Mouse (Mus musculus) cerebellum, adult 11 months (tissue): Measurements from ENCODE around the gene Rab5if.
"Not testable (repeated sequence)": the region's sequence is repeated elsewhere in the genome, so short reads cannot be mapped to it uniquely, and the experiment has no call there.

Experiments
- DNase-seq: peaks from one replicate; pipeline ENCODE4 v3.0.0; 2022

Gene Rab5if

GRCm38 (mm10) chr2:156856311-156856710 lies 6.6 kb upstream of the Rab5if start:
- no peak for DNase-seq

GRCm38 (mm10) chr2:156857385-156857791 lies 5.5 kb upstream of the Rab5if start:
- DNase-seq, result no peak

GRCm38 (mm10) chr2:156857835-156858234 lies 5.1 kb upstream of the Rab5if start, which contains the start of gene 4930518I15Rik:
4930518I15Rik (minus strand) TSS chr2:156857946.
- no peak for DNase-seq

GRCm38 (mm10) chr2:156858671-156859070 lies 4.3 kb upstream of the Rab5if start:
- DNase-seq, result no peak

- DNase-seq, result no peak
Observed at GRCm38 (mm10) chr2:156862041-156862717, 749 bp upstream of the Rab5if start.

GRCm38 (mm10) chr2:156863487-156864160 lies 696 bp downstream of the Rab5if start:
- no peak for DNase-seq

- DNase-seq, result no peak
Observed at GRCm38 (mm10) chr2:156864481-156864880, 1.6 kb downstream of the Rab5if start.

GRCm38 (mm10) chr2:156868994-156869393 lies 6.1 kb downstream of the Rab5if start:
- DNase-seq, result no peak

GRCm38 (mm10) chr2:156869554-156869953 lies 6.6 kb downstream of the Rab5if start:
- DNase-seq, result no peak

- no peak for DNase-seq
Observed at GRCm38 (mm10) chr2:156870519-156870918, 7.6 kb downstream of the Rab5if start.

GRCm38 (mm10) chr2:156873629-156874028 lies 10.7 kb downstream of the Rab5if start:
- DNase-seq, result peak; percentile 72

- peak; percentile 46 for DNase-seq
Observed at GRCm38 (mm10) chr2:156874047-156874759, 11.3 kb downstream of the Rab5if start.

- DNase-seq, result peak; percentile 94
Observed at GRCm38 (mm10) chr2:156874760-156875510, 12.0 kb downstream of the Rab5if start.

GRCm38 (mm10) chr2:156877726-156878125 lies 14.8 kb downstream of the Rab5if start:
- no peak for DNase-seq

GRCm38 (mm10) chr2:156879541-156879940 lies 16.6 kb downstream of the Rab5if start:
- DNase-seq, result no peak

GRCm38 (mm10) chr2:156882431-156883001 lies 19.6 kb downstream of the Rab5if start:
- no peak for DNase-seq

- DNase-seq, result no peak
Observed at GRCm38 (mm10) chr2:156884396-156885211, 21.7 kb downstream of the Rab5if start.

GRCm38 (mm10) chr2:156885666-156886065 lies 22.7 kb downstream of the Rab5if start:
- not testable (repeated sequence) for DNase-seq

GRCm38 (mm10) chr2:156886084-156886631 lies 23.2 kb downstream of the Rab5if start:
- DNase-seq, result no peak

- no peak for DNase-seq
Observed at GRCm38 (mm10) chr2:156887017-156887416, 24.1 kb downstream of the Rab5if start, which contains the start of gene Sla2. Sla2 (minus strand) TSS chr2:156887192.

GRCm38 (mm10) chr2:156888490-156888889 lies 25.6 kb downstream of the Rab5if start:
- DNase-seq, result no peak
